Mouse (Mus musculus) kidney, adult 11 months (tissue): Measurements from ENCODE around the gene Zbtb11.
"Not testable (repeated sequence)": the region's sequence is repeated elsewhere in the genome, so short reads cannot be mapped to it uniquely, and the experiment has no call there.

Experiments
- DNase-seq: peaks from one replicate; pipeline ENCODE4 v3.0.0; 2022

Zbtb11 gene

DNA sequence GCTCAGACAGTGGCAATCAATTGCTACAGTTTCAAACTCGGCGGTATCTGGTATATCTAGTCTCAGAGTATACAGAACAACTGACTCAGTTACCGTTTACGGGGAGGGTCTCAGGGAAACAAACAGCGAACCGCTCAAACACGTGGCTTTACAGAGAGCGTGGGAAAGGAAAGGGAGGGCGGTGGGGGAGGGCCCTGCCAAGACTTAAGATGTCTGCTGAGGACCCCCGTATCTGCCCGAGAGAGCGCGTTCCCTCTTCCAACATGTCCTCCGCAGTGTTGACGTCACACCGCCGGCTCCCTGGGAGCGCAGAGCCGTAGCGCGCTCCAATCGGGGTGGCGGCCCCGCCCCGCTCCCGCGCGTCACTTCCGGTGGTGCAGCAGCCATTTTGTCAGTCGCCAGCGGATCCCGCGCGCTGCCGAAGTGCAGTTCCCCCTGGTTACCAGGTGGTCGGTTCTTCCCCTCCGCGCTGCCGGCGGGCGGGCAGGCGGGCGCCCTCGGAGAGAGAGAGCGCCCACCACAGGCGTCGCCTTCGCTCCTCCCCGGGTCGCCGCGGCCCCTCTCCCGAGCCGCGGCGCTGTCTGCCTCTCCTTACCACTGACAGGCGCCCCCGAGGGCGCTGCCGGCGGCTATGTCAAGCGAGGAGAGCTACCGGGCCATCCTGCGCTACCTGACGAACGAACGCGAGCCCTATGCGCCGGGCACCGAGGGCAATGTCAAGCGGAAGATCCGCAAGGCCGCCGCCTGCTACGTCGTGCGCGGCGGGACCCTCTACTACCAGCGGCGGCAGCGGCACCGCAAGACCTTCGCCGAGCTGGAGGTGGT, at the start of gene Zbtb11:
Gene Zbtb11 (plus strand): TSS at position 453 of the 825 bp plus-strand sequence.
- peak; percentile 97 for DNase-seq

DNA sequence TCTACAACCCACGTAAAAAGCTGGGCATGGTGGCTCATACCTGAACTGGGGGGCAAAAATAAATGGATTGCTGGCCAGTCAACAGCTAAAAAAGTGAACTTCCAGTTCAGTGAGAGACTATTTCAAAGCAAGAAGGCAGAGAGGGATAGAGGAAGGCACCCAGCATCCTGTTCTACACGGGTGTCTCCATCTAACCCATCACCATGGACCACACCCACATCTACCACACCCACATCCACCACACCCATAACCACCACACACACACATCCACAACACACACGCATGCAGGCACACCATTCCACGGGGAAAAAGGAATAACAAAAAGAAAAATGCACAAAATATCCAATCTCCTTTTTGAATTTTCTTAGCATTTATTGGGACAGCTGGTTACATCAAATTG, 49.7 kb upstream of the Zbtb11 start:
- DNase-seq, result no peak

- DNase-seq, result no peak
These were observed 39.9 kb upstream of the Zbtb11 start for GRCm38 (mm10) chr16:55933681-55934343.

- peak; percentile 96 for DNase-seq
These were observed 39.1 kb upstream of the Zbtb11 start, which contains the start of gene Cep97 for GRCm38 (mm10) chr16:55934453-55935037. Cep97 (minus strand) TSS chr16:55934855.

- DNase-seq, result no peak
These were observed 34.9 kb upstream of the Zbtb11 start for GRCm38 (mm10) chr16:55938761-55939160.

DNA sequence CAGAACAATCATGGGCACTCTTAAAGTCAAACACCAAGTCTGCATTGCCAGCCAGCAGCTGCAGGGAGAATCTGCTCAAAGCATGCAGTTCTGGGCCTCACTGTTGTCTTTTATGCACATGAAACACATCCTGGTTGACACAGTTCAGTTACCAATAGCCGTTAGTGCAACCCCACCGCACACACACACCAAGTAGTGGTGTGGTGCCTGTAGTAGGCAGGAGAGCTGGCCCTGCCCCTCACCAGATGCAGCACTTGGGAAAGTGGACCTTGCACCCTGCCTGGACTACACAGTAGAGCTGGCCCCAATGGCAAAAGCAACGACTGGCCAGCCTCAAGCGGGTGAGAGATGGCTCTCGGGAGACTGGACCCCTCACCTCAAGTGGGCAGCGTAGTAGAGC, 34.0 kb upstream of the Zbtb11 start:
- peak; percentile 34 for DNase-seq

DNA sequence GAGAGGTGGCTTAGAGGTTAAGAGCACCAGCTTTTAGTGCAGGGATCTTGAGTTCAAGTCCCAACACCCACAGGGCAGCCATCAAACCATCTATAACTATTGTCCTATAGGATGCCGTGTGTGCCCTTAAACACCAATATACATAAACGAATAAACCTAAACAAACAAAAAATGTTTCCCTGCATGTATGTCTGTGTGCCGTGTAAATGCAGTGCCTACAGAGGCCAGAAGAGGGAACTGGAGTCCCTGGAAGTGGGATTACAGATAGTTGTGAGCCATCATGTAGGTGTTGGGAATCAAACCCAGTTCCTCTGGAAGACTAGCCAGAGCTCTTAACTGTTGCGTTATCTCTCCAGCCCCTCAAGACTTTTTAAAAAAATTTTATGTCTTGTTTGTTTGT, 32.9 kb upstream of the Zbtb11 start:
- DNase-seq, result no peak

DNA sequence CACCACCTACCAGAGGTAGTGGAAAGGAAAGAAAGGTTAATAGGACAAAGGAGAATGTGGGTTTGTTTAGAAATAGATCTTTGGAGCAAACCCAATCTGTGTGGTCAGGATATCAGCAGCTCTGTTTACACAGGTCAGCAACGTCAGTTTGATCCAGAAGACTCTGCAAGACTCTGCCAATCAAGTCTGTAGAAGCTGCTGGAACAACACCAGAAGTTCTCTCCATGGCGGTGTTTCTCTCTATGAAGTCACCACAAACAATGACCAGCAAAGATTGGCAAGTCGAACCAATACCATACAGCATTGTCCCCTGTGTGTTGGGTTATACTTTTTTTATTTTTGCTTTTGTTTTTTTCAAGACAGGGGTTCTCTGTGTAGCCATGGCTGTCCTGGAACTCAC, 26.4 kb upstream of the Zbtb11 start:
- no peak for DNase-seq

DNA sequence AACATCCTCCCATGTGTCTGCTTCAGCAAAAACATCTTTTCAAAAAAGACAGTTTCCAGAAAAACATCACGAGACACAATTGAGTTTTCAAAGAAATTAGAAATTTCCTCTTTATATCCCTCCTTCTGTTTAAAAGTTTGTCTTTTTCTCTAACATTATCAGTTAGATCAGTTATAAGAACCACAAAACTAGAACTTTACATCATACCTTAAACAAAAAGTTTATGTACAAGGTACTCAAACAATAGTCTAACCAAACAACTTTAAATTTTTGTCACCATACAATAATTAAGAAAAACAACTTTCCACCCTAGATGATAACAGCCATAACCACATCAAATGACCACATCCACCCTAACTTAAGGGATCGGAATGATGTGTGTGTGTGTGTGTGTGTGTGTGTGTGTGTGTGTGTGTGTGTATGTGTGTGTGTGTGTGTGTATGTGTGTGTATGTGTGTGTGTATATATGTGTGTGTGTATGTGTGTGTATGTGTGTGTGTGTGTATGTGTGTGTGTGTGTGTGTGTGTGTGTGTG, 25.7 kb upstream of the Zbtb11 start:
- not testable (repeated sequence) for DNase-seq

DNA sequence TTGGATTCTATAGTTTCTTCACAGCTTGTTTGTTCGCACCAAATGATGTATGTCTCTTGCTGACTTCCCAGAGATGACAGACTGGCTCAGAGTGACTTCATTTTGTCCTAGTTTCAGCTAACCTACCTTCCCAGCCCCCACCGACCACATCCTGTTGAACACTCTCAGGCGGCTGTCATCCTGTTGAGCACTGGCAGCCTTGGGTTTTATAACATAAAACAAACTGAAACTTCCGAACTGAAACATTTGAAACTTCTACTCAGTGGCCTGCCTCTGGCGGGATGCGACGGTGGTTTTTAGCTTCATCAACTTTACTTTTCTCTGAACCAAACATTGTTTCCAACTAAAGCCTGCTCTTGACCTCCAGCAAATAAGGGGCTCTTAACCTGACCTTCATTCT, 24.7 kb upstream of the Zbtb11 start:
- peak; percentile 7 for DNase-seq

DNA sequence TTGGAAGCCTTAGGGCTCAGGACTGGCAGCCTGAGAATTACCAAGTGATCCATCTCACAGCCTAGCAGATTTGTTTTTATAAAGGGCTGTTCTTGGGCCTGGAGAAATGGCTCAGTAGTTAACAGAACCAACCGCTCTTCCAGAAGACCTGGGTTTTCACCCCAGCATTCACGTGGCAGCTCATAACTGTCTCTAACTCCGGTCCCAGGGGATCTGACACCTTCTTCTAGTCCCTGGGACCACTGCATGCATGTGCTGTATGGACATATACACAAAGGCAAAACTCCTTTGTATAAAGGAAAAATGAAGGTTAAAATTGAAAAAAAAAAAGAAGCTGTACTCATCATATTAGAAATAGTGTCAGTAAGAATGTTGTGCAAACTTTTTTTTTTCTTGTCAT, 23.2 kb upstream of the Zbtb11 start:
- DNase-seq, result no peak

DNA sequence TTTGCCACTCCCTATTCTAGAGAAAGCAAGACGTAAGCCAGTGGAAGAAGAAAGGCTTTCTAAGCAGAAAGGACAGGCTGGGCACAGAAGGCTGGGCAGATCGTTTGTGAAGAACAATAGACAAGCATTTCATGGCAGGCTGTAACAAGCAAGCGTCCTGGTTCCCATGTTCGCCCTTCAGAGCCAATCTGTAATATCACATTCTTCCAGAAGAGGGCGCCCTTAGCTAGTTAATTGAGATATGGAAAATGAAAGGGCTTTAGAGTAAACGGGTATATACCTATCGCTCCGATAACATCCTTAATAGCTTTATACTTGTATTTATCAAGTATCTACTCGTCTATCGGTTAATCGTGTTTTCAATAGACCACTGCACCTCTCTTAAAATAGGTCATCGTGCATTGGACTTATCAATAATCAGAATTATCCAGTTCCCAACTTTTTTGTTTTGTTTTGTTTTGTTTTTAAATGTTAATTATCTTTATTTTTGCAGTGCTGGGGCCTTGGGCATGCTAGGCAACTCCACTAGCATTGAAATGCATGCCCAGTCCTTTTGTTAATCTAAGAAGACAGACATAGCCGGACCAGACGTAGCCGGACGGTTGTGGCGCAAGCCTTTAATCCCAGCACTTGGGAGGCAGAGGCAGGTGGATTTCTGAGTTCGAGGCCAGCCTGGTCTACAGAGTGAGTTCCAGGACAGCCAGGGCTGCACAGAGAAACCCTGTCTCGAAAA, 22.6 kb upstream of the Zbtb11 start:
- DNase-seq, result peak; percentile 43

DNA sequence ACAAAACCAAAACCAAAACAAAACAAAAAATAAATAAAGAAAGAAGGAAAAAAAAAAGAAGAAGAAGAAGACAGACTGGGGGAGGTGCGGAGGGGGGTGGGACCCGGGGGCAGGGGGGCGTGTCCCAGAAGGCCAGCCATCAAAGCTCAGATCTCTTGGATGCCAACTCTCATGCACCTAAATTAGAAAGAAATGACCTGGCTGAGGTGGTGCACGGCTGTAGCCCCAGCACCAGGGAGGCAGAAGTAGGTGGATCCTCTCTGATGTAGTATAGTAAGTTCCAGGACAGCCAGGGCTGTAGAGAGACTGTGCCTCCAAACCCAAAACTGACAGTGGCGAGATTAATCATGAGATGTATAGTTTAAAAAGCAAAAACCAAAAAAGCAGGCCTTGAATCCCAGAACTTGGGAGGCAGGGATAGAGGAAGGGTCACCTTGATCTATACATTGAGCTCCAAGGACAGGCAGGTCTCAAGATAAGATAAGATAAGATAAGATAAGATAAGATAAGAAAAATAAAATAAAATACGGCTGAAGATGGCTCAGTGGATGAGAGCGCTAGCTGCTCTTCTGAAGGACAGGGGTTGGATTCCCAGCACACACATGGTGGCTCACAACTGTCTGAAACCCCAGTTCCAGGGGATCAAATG, 21.9 kb upstream of the Zbtb11 start:
- DNase-seq, result no peak

GRCm38 (mm10) chr16:55952771-55953170, 20.9 kb upstream of the Zbtb11 start:
- no peak for DNase-seq

GRCm38 (mm10) chr16:55954196-55954595, 19.5 kb upstream of the Zbtb11 start:
- DNase-seq, result not testable (repeated sequence)

GRCm38 (mm10) chr16:55963068-55963467, 10.6 kb upstream of the Zbtb11 start:
- not testable (repeated sequence) for DNase-seq

DNA sequence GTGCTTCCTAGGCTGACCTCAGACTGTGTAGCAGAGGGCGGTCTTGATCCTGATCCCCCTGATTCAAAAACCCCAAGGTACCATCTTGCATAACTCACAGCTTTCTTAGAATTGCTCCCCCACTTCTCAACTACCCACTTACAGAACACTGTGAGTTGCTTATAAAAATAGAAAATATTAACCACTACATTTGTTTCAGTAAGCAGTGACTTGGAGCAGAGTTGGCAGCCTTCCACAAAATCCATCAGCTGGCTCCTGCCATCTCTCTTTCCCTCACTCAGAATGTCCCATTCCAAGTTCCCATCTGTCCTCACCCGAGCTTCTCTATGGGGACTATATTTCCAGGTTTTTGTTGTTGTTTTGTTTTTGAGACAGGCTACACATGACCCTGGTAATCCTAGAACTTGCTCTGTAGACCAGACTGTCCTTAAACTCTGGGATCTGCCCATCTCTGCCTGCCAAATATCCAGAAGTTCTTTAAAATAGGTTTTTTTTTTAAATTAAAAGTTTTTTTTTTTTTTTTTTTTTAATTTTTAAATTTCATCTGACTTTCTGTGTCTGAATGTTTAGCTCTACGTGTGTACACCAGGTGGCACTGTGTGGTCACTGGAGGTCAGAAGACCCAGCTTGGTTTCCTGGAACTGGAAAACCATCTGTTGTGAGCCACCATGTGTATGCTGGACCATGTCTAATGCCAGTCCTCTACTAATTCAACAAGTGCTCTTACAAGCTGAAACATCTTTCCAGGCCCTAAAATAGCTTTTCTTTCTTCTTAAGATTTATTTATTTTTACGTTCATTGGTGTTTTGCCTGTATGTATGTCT, 9.3 kb upstream of the Zbtb11 start:
- peak; percentile 24 for DNase-seq

DNA sequence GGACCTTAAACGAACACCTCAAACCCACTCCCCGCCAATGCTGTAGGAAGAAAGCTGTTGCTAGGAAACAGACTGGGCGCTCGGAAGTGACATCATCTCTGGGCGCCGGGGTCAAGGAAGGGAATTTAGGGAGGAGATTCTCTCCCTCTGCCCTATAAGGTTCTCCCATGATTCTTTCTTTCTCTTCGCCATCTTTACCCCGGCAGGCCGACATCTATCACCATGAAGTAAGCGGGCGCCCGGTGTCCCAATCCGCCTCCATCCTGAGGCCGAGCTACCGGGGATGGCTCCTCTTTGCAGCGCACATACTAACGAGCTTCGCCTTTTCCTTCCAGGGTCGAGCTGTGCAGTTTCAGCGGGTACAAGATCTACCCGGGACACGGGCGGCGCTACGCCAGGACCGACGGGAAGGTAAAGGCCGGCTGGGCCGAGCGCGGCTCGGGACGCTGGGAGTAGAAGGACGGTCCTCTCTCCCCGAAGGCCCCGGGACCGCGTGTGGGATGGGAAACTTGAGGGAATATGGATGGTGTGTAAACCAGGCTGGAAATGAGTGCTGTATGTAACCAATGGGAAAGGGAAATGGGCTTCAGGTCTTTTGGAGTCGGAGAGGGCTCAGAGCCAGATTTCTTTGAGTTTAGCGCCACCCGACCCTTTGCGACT, 7.3 kb upstream of the Zbtb11 start, which contains the start of gene Rpl24:
Gene Rpl24 (plus strand): TSS at position 64 of the 660 bp plus-strand sequence.
- peak; percentile 94 for DNase-seq

DNA sequence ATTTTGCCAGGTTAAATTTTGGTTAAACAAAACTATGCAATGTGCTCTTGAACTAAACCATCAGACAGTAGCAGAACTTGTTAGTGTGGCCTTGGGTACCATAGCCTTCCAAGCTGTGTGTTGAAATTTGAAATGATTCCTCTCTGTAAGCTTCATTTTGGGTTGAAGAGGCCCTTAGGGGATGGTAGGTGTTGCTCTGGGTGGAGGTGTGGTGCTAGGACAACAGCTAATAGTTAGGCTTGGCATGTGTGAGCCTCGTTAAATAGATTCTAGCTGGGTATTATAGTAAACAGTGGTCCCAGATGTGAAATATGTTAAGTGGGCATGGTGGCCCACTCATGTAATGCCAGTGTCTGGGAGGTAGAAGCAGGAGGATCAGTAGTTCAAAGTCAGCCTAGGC, 6.5 kb upstream of the Zbtb11 start:
- no peak for DNase-seq

DNA sequence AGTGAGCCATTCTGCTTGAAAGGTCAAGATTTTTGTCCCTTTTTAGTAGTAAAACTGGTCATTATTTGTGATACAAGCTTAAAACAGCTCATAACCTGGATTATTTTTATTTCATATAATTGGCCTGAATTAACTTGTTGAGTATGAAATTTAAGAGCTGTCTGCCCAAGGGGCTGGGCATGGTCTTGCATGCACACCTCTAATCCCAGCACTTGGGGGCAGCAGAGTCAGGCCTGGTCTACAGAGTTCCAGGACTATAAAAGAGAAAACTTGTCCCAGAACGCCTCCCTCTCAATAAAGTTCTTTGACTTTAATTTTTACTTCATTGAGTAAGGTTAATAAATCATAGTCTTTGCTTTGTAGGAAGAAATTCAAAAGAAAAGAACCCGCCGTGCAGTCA, 4.5 kb upstream of the Zbtb11 start:
- DNase-seq, result no peak

- no peak for DNase-seq
These were observed 3.3 kb upstream of the Zbtb11 start for GRCm38 (mm10) chr16:55970416-55970815.
